Mouse (Mus musculus): ENCODE results near the gene Xkr8.
"Not testable (repeated sequence)": the region's sequence is repeated elsewhere in the genome, so short reads cannot be mapped to it uniquely, and the experiment has no call there.

Gene Xkr8

DNA sequence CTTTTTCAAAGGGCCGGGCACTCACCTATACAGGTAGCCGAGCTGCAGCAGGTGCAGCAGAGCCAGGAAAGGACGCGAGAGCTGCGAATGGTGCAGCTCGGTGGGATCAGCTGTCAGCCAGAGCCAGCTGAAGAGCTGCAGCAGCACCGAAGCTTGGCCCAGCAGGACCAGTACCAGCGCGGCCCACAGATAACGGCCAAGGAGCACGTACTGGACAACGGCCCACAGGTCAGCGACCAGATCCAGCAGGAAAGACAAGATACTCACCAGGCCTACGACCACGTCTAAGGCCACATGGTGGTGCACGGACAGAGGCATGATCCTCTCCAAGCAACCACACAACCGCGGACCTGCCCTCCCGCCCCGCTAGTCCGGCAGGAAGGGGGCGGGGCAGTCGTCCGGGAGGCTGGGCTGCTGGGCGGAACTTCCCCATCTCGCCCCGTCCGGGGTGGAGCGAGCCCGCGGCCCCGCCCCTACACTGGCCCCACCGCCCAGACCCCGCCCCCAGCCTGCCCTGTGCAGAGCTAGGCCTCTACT lies at the start of gene Xkr8:
Gene Xkr8 (minus strand): TSS at position 399 of the 537 bp plus-strand sequence.
- DNase-seq: peak; percentile 99

GRCm38 (mm10) chr4:132780288-132780687 lies 47.9 kb upstream of the Xkr8 start:
- peak; percentile 95 for DNase-seq

DNA sequence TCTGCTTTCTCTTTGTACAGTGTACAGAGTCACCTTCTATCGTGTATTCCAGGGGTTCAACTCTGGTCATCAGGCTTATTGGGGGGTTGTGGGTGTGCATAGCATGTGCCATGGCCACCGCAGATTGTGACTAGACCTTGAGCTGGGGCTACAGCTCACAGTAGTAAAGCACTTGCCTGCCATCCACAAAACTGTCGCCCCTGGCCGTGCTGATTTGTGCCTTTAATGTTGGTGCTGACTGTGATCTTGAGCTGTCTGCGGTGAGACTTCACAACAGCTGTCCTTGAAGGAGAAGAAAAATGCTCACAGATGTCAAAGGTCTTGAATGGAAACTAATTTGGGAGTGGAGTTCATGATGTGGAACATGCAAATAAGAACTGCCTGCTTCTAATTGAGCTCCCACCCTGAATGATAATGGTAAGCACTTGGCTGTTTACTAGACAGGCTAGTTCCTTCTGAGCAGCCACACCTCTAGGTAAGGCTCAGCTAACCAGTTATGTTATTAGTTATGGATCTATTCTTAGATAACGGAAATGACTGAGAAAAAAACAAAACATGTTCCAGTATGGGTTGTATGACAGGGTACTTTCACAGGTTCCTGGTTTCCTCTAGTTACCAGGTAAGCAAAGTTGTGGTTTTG lies 46.3 kb upstream of the Xkr8 start:
- peak; percentile 68 for DNase-seq

DNA sequence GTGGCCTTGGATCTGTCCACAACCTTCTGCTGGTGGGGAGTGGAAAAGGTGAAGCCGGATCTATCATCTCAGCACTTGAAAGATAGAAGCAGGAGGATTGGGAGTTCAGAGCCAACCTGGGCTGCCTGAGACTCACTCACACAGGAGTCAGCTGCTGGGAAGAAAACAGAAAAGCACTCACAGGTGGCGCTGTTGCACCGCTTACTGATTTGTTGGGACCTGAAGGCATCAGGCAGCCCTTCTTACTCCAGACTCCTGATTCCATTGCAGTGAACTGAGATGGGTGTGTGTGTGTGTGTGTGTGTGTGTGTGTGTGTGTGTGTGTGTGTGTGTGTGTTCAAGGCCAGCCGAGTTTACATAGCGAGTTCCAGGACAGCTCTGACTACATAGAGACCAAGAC lies 44.4 kb upstream of the Xkr8 start:
- DNase-seq: peak; percentile 90

DNA sequence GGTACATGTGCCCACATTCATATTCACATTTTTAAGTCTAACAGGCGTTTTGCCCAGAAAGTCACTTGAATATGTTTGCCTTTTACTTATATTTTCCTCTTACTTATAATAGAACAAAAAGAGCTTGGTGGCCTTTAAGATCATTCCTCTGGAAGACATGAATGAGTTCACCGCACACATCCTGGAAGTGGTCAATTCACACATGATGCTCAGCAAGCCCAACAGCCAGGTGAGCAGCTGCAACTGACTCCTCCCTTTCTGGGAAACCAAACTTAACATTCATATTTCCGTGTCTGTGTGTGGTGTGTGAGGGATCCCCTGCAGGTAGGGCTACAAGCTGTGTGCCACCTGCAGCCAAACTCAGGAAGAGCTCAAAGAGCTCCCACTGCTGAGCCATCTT lies 42.6 kb upstream of the Xkr8 start:
- no peak for DNase-seq

GRCm38 (mm10) chr4:132771776-132772175 lies 39.4 kb upstream of the Xkr8 start:
- no peak for DNase-seq

DNA sequence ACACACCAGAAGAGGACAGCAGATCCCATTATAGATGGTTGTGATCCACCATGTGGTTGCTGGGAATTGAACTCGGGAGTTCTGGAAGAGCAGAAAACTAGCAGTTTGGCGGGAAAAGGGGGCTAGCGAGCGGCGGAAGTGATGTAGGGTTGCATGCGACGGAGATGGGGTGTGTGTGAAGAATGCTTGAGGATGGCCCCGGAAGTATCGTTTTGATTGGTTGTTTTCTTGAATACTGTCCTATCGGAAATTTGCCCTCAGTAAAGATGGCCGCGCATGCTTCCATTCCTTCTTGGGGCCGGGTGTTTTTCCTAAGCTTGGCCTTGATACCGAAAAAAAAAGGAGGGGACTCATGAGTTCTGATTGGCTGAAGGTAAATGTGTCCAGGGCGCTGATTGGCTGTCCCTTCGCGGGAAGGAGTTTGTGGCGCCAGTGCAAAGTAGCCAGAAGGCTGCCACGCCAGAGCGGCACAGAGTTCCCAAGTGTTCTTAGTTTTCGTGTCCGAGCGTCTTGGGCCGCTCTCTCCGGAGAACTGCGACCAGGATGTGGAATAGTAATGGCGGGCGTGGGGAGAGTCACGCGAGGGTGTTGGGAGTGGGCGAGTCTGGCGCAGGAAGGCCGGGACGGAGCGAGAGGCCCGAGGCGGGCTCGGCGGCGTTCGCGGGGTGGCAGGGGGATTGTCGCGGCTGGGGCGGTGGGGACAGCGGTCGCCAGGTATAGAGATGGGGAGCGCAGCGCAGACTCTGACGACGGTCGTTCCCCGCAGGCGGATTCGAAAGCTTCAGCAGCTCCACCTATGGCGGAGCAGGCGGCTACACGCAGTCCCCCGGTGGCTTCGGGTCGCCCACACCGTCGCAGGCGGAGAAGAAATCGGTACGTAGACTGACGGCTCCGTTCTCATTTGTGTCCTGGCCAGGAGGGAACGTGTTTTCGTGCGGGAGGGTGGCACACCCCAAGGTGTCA lies 35.8 kb upstream of the Xkr8 start, which contains the start of gene Rpa2:
Gene Rpa2 (plus strand): TSS at position 419 of the 963 bp plus-strand sequence.
- peak; percentile 100 for DNase-seq

DNA sequence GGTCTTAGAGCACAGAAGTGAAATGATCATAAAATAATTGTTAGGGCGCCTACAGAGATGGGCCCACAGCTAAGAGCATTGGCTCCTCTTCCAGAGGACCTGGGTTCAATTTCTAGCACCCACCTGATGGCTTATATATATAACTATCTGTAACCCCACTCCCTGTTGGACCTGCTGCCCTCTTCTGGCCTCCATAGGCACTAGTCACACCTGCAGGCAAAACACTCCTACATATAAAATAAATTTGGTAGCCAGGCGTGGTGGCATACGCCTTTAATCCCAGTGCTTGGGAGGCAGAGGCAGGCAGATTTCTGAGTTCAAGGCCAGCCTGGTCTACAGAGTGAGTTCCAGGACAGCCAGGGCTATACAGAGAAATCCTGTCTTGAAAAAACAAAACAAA lies 30.8 kb upstream of the Xkr8 start:
- peak; percentile 68 for DNase-seq

DNA sequence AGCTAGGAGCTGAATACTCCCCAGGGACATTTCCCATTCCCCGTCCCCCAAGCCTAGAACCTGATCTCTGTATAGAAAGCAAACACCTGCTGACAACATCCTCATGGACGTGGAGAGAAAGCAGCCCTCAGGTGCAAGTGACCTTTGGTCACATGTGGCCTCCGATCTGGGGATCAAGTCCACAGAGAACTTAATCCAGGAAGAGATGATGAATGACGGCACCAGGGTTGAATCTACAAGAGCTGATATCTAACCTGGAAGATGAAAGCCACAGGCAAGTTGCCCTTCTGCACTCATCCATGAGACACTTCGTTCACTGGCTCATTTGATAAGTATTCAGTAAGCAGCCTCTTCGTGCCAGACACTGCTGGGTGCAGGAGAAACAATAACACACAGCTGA lies 30.3 kb upstream of the Xkr8 start:
- DNase-seq: no peak

- peak; percentile 93 for DNase-seq
Observed at GRCm38 (mm10) chr4:132760296-132760695, 27.9 kb upstream of the Xkr8 start.

DNA sequence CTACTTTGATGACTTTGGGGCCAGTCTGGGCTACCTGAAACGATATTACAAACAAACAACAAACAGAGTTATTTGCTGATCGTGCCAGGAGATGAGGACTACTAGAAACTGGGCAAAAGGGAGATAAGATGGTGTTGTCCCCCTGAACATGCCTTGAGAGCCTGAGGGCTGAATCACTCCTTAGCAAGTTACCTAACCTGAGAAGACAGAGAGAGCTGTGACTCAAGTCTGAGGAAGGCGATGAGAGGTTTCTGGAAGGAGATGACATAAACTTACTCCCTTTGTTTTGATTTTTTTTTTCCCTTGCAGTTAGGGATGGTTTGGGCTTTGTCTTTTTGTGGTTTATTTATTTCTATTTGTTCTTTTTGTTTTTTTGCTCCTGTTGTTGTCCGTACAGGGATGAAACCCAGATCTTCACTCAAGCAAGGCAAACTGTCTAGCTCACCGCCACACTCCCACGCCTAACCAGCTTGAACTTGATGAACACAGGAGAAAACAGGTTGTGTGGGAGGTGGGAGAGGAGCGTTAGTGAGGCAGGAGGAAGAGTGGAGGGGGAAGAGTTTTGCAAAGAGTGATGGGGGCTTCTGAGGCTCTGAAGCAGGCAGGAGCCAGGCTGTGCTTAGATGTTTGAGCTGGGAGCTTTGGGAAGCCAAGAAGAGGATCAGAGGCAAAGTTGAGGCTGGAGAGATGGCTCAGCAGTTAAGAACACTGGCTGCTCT lies 25.4 kb upstream of the Xkr8 start:
- no peak for DNase-seq

- peak; percentile 99 for DNase-seq
Observed at GRCm38 (mm10) chr4:132756974-132757373, 24.6 kb upstream of the Xkr8 start, which contains the start of gene Smpdl3b. Smpdl3b (minus strand) TSS chr4:132757252.

DNA sequence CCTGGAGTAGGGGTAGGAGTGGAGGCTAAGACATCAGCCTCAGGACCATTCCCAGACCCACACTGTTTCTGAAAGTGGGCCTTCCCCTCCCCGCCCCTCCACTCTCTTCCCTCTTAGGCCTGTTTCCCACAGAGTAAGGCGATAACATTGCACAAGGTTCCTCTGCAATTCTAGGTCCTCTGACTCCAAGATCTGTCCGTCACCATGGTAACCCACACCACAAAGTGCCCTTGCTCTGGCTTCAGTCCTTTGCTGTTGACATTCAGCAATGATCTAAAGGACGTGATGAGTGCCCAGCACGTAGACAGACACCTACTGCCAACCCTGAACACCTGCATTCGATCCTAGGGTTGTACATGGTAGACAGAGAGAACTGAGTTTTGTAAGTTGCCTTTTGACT lies 20.6 kb upstream of the Xkr8 start:
- no peak for DNase-seq

GRCm38 (mm10) chr4:132749258-132749982 lies 17.1 kb upstream of the Xkr8 start:
- DNase-seq: no peak

DNA sequence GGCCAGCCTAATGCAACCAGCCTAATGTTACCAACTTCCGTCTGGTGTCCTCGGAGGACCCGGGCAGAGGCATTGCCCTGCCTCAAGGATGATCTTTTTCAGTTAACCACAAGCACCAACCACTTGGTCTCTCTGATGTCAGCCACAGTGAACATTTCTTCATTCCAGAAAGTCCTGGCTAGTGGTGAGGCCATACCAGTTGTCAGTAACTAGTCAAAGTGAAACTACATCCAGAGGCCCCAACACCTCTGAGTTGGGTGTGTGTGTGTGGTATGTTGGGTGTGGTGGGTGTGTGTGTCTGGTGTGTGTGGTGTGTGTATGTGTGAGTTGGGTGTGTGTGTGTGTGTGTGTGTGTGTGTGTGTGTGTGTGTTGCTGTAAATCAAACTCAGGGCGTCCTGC lies 16.4 kb upstream of the Xkr8 start:
- no peak for DNase-seq

GRCm38 (mm10) chr4:132747664-132748259 lies 15.4 kb upstream of the Xkr8 start:
- peak; percentile 99 for DNase-seq

- no peak for DNase-seq
Observed at GRCm38 (mm10) chr4:132746911-132747517, 14.7 kb upstream of the Xkr8 start.

DNA sequence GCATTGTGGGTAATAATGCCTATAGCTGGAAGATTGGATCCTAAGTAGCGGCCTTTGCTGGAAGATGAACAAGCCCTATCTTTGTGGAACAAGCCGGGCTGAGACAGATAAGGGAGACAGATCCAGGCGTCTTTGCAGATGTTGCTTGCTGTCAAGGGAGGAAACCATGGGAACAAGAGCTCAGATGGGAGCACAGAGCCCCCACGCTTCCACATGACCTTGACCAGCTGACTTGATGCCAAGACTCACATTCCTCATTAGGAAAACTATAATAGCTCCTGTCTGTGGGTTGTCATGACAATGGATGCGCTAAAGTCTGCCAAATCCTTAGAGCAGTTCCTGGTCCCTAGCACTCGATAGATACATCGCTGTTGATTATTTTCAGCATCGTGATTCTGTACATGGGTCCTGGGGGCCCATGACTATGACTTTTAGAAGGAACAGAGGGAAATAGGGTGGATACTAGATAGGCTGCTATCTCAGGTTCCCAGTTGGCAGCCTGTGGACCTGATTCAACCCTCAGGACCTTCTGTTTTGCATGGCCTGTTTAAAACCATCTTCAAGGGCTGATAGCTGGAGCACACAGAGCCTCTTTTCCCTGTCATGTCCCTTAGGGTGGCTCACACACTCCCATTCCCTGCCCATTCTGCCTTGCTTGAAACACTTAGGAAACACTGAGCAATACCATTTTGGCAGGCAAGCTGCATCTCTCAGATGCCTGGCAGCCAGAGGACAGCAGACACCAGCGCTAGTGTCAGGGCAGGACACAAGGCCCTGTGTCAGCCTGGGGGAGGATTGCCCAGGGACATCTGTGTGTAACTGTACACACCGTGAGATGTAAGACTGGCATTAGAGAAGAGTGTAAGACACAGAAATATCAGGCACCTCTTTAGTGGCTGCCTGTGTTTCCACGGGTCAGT lies 11.9 kb upstream of the Xkr8 start:
- peak; percentile 93 for DNase-seq

- DNase-seq: no peak
Observed at GRCm38 (mm10) chr4:132741491-132741890, 9.1 kb upstream of the Xkr8 start.

DNA sequence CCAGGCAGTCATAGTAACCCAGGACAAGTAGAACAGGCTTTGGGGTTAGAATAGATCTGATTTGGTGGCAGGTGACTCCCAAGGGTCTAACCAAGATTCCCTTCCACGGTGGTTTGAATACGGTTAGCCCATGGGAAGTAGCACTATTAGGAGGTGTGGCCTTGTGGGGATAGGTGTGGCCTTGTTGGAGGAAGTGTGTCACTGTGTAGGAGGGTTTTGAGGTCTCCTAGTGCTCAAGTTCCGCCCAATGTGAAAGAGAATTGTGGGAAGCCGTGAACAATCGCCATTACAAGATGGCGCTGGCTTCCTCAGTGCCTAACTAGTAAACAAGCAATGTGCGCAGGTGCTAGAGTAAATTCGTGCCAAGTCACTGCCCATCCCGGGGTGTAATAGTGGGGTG lies 4.8 kb upstream of the Xkr8 start:
- not testable (repeated sequence) for DNase-seq

Measured in heart, adult 11 months (tissue).